Mouse (Mus musculus) G1E (cell line): ENCODE data around the gene Ly6g6e.

Source experiments
- CTCF ChIP-seq: IDR thresholded peaks from 2 replicates; pipeline ENCODE4 v1.5.1; 2012; ENCODE audit warnings: low read depth, low read length, inconsistent platforms, mixed read lengths
- GATA1 ChIP-seq: IDR thresholded peaks from 2 replicates; pipeline ENCODE4 v1.6.1; 2012; ENCODE audit warnings: borderline replicate concordance, low read length, inconsistent platforms, mixed read lengths
- POLR2AphosphoS5 ChIP-seq: IDR thresholded peaks from 2 replicates; pipeline ENCODE4 v1.6.1; 2012; ENCODE audit warnings: low read depth, low read length, inconsistent platforms; ENCODE audit not compliant: insufficient replicate concordance
- TAL1 ChIP-seq: conservative IDR thresholded peaks from 2 replicates; pipeline ENCODE4 v1.6.1; 2012; ENCODE audit warnings: low read depth, low read length, inconsistent platforms, mixed read lengths

DNA sequence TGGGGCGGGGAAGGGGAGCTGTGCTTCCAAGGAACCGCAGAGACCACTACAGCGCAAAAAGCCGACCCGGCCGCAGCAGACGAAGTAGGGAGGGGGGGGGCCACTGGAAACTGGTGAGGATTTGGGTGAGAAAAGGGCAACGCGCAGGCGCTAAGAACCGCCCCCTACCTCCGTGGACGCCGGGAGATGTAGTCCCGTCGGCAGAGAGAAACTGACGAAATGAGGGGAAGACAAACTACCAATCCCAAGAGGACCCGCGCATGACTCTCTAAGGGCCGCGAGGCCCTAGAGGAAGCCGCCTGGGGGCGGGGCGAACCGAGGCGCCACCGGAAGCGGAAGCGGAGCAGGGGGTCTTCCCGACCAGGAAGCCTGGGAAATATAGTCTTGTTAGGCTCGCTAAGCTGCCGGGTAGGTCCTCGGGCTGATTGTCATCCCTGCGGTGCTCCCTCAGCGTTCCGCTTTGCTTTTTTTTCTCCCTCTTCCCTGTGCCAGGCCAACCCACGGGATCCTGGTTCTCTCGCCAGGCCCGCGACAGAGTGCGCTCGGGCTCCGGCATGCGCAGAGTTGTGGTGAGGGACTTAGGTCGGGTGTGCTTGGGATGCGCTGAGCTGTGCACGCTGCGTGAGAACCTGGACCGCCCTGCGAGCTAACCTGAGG, 44.6 kb downstream of the Ly6g6e start, which contains the start of gene Gpank1:
- TF ChIP-seq CTCF = no peak
- TF ChIP-seq GATA1 = no peak
- TF ChIP-seq POLR2AphosphoS5 = no peak
- TF ChIP-seq TAL1 = no peak
